Mouse (Mus musculus): Measurements from ENCODE around the gene Cacna1i. TPM values are rescaled to one million over a fixed set of nuclear protein-coding genes. Genes with fewer than 3 reads are reported as not detected.

The Cacna1i gene
- total RNA-seq, 1 experiment from 2014 or later = 3.1 TPM

DNA sequence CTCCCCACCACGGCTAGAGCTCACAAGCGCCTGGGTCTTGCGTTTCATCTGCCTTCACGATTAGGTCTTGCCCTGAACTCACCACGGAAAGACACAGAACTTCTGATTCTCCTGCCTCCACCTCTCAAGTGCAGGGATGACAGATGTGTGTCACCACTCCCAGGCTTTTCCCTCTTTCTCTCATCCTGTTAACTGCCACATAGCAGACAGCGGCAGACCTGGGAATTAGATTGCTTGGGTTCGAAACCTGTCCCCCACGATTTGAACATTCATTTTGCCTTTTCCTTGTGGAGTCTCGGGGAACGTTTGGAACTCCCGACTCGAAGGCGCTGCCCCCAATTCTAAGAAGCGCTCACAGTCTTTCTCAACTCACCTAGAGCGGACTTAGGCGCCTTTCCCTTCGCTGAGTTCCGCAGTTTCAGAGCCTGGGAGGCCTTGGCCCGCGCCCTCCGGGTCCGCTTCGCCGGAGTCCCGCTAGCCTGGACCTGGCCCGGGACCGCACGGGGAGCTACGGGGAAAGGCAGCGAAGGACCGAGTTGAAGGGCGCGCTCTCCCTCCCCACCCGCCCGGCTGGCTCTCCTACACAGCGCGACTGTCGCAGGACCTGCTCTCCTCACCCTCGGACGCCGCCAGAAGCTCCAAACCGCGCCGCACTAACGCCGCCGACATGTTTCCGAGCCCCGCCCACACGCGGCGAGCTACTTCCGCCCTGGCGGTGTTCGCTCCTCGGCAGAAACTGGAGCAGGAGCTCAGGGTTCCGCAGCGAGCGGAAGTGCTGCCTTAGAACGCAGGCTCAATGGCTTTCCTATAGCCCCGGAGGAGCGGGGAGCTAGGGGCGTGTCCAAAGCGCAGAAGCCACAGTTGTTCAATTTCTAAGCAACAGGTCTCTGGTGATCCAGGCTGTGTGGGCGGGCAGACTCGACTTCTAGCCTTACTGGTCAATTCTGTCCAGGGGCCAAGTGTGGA lies 23.1 kb upstream of the Cacna1i start, which contains the start of gene Rps19bp1:
Gene Rps19bp1, minus strand, starts transcription at position 706 of the 966 bp plus-strand sequence.
- ATAC-seq (replicated peaks; ENCODE audit: insufficient number of reproducible peaks, low FRiP score, low TSS enrichment, poor library complexity, severe bottlenecking) = peak; percentile 90

GRCm38 (mm10) chr15:80266281-80266680 lies 20.8 kb upstream of the Cacna1i start:
- ATAC-seq (replicated peaks; ENCODE audit: insufficient number of reproducible peaks, low FRiP score, low TSS enrichment, poor library complexity, severe bottlenecking) = peak; percentile 56

DNA sequence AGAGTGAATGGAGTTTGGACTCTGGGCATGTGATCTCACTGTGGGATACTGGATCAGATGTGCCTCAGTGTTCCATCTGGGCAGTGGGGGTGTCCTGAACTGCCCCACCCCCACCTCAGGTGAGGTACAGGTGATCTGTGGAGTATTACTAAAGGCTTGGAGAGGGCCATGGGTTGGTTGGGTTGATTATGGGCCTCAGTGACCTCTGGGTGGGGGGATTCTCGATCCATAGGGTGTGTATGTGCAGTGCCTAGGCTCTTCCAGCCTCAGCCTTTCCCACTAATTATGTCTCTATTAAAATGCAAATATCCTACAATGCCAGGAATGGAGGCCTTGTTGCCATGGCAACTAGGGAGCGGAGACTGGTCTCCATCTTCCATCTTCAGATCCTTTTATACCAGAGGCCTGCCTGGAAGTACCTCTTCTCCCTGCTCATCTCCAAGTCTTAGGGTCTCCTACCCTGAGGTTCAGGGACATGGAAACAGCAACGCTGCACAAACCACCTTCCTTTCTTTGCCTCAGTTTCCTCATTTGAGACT lies 15.1 kb upstream of the Cacna1i start:
- no peak for ATAC-seq (replicated peaks; ENCODE audit: insufficient number of reproducible peaks, low FRiP score, low TSS enrichment, poor library complexity, severe bottlenecking)

DNA sequence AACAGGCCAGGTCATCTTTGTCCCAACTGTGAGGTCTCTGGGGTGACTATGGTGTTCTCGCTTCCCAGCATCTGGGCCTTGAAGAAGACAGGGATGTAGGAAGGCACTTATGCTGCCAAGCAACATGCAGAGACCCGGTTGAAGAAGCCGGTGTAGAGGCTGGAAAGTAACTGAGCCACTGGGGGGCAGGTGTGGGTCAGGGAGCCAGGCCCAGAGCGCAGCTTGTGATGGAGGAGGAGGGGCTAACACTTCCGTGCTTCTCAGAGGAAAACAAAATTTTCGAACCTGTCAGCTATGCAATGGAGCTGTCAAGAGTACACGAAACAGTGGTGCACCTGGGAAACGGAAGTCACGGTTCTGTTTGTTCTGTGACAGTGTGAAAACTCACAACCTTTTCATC lies 9.9 kb upstream of the Cacna1i start:
- ATAC-seq (replicated peaks; ENCODE audit: insufficient number of reproducible peaks, low FRiP score, low TSS enrichment, poor library complexity, severe bottlenecking) = no peak

DNA sequence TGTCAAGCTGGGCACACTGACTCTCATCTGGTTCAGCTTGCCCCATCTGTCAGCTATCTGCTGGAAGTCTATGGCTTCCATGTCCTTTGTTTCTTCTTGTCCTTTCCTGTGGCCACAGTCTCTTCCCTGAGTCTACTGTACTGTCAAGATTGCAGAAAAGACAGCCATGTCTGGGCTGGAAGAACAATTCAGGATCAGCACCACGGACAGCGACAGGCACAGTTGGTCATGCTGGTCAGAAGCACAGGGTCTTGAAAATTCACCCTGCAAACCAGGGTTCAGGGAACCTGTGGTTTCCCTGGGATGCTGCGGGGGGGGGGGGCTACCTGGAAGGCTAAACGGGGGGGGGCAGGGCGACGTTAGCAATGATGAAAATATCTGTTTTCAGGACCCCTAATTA lies 9.4 kb upstream of the Cacna1i start:
- no peak for ATAC-seq (replicated peaks; ENCODE audit: insufficient number of reproducible peaks, low FRiP score, low TSS enrichment, poor library complexity, severe bottlenecking)

DNA sequence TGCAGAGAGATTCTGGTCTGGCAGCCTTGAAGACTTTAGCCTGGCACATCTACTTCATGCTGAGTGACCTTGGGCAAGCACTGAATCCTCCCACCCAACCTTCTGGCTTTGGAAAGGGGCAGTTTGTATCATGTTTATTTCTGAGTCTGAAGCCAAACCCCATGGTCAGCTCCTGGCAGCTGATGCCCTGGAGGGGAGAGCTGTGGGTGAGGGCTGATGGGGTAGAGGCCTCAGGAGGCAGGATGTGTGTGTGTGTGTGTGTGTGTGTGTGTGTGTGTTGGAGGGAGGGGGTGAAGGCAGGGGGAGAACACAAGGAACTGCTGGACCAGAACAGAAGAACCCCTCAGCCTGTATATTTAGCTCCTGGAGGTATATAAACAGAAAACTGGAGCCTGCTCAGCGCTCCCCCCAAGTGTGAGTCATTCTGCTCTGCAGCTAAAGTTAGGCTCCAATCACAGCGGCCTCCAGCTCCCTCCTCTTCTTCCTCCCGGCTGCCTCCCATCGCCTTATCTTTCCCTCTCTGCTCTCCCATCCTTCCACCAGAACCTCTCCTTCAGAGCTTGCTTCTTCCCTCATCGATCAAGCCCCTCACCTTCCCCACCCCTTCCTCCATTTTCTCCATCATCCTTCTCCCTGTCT lies 8.8 kb upstream of the Cacna1i start:
- ATAC-seq (replicated peaks; ENCODE audit: insufficient number of reproducible peaks, low FRiP score, low TSS enrichment, poor library complexity, severe bottlenecking) = no peak

GRCm38 (mm10) chr15:80279053-80279452 lies 8.0 kb upstream of the Cacna1i start:
- no peak for ATAC-seq (replicated peaks; ENCODE audit: insufficient number of reproducible peaks, low FRiP score, low TSS enrichment, poor library complexity, severe bottlenecking)

DNA sequence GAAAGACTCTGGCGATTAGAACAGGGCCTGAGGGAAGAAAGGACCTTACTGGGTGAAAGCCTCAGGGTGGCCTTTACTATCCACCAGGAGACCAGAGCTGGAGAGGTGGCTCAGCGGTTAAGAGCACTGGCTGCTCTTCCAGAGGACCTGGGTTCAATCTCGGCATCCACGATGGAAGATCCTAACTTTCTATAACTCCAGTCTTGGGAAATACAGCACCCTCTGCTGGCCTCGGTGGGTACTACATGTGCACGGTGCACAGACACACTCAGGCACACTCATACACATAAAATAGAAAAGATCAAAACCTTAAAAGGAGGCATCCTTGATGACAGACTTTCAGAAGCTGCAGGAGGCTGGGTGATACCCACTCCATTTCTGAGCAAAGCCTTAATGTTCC lies 6.4 kb upstream of the Cacna1i start:
- no peak for ATAC-seq (replicated peaks; ENCODE audit: insufficient number of reproducible peaks, low FRiP score, low TSS enrichment, poor library complexity, severe bottlenecking)

- no peak for ATAC-seq (replicated peaks; ENCODE audit: insufficient number of reproducible peaks, low FRiP score, low TSS enrichment, poor library complexity, severe bottlenecking)
Observed at GRCm38 (mm10) chr15:80288036-80288435, 998 bp downstream of the Cacna1i start.

DNA sequence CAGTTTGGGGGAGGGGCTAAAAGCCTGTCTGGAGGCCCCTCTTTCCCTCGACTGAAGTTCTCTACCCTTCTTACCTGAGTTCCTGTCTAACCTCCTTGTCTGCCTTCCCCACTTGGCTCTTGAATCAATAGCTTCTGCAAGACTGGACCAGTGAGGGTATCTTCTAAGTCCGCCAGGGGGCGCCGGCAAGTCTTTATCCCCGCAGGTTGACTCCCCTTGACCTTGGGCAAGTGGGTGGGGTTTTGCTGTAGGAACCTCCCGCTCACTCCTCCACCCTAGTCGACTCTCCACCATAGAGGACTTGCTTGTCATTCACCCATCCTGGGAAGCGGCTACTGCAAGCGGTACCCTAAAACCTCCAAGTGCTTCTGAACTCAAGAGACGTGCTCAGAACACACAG lies 2.4 kb downstream of the Cacna1i start:
- peak; percentile 60 for ATAC-seq (replicated peaks; ENCODE audit: insufficient number of reproducible peaks, low FRiP score, low TSS enrichment, poor library complexity, severe bottlenecking)

GRCm38 (mm10) chr15:80297146-80297545 lies 10.1 kb downstream of the Cacna1i start:
- 0 out of 2 replicates have a peak, but pooled peaks have one; percentile 27 for ATAC-seq (replicated peaks; ENCODE audit: insufficient number of reproducible peaks, low FRiP score, low TSS enrichment, poor library complexity, severe bottlenecking)

GRCm38 (mm10) chr15:80303779-80304178 lies 16.7 kb downstream of the Cacna1i start:
- ATAC-seq (replicated peaks; ENCODE audit: insufficient number of reproducible peaks, low FRiP score, low TSS enrichment, poor library complexity, severe bottlenecking) = no peak

DNA sequence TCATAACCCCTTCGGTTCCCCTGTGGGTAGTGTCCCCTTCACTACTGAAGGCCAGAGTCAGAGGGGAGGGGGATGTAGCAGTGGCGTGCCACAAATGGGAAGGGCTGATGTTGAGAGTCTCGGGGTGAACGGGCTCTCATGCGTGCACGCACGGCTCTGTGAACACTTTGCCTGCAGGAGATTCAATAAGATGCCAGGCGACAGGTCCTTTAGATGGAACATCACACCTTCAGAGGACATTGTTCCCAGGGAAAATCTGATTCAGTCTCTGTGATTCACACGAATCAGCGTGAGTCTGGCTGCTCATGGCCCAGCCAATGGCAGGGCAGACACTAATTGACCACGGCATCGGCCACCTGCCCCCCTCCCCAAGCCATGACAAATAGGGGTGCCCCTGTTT lies 17.1 kb downstream of the Cacna1i start:
- no peak for ATAC-seq (replicated peaks; ENCODE audit: insufficient number of reproducible peaks, low FRiP score, low TSS enrichment, poor library complexity, severe bottlenecking)

- ATAC-seq (replicated peaks; ENCODE audit: insufficient number of reproducible peaks, low FRiP score, low TSS enrichment, poor library complexity, severe bottlenecking) = no peak
Observed at GRCm38 (mm10) chr15:80306146-80306545, 19.1 kb downstream of the Cacna1i start.

- ATAC-seq (replicated peaks; ENCODE audit: insufficient number of reproducible peaks, low FRiP score, low TSS enrichment, poor library complexity, severe bottlenecking) = no peak
Observed at GRCm38 (mm10) chr15:80314731-80315130, 27.7 kb downstream of the Cacna1i start.

DNA sequence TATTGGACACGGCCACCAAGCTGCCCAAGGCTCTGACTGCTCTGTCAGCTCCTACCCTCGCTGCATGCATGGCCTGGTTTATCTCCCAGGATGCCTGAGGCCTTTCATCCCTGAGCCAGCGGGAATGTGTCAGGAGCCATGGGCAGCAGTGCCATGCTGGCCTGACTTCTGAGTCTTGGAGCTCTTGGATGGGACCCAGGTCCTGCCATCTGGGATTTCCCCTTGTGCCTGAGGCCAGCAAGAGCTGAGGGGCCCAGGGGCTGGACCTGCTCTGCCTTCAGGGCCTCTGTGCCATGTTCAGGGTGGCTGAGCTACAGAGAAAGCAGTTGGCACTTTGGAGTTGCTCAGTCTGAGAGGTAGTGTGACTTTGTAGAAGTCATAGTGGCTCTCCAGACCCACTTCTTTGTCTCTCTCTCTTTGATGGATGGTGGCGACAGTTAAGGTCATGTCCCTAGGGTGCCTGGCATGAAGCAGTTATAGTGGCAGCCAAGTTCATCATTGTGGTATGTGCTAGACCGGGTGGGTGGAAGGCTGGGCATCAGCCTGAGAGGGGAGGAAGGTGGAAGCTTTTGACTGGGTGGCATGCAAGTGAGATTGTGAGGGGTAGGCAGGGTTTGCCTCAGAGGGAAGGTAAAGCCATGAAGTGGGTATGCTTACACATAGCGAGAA lies 30.1 kb downstream of the Cacna1i start:
- no peak for ATAC-seq (replicated peaks; ENCODE audit: insufficient number of reproducible peaks, low FRiP score, low TSS enrichment, poor library complexity, severe bottlenecking)

GRCm38 (mm10) chr15:80317841-80318530 lies 30.9 kb downstream of the Cacna1i start:
- ATAC-seq (replicated peaks; ENCODE audit: insufficient number of reproducible peaks, low FRiP score, low TSS enrichment, poor library complexity, severe bottlenecking) = no peak

DNA sequence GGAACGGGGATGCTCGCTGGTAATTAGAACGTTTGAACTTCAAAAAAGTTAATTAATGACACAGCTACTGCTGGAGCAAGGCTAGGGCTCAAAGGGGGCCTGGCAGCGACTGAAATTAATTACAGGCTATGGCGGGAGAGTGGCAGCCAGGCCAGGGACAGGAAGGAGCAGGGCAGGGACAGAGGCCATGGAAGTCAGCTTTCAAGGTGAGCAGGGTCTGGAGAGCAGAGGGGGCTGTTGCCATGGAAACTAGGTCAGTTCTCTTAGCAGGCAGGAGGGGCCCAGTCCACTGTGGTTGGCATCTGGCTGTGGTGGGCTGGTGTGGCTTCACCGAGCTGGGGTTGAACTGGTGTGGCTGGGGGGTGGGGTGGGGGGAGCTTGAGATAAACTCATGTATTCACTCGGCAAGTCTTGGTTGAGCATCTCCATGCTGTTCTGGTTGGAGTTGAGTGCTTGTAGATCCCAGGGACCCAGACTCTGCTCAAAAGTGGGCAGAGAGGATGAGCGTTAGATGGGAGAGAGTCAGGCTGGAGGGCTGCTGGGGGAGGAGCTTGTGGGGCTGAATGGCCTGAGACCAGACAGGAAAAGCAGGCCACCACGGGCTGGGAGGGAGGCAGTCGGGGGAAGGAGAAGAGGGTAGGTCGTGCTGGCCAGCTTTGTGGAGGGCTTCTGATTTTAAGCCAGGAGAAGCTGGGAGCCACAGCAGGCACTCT lies 31.7 kb downstream of the Cacna1i start:
- ATAC-seq (replicated peaks; ENCODE audit: insufficient number of reproducible peaks, low FRiP score, low TSS enrichment, poor library complexity, severe bottlenecking) = no peak

Data from monocyte, adult 5-6 weeks (primary cell).